Mouse (Mus musculus) kidney, adult 2 months (tissue): Measurements from ENCODE around the gene Esrrg.

Experiments used
- CTCF ChIP-seq: fragments of 200-500 bp; conservative IDR thresholded peaks from 2 replicates; pipeline ENCODE4 v1.5.1; 2011; ENCODE audit warnings: low read depth, mild to moderate bottlenecking, control low read depth, low read length, moderate library complexity, mixed read lengths; ENCODE audit not compliant: insufficient read depth, insufficient read length
- POLR2A ChIP-seq: fragments of 200-500 bp; IDR thresholded peaks from one replicate; pipeline ENCODE4 v1.6.1; 2011; ENCODE audit warnings: low read depth, low read length, control low read depth

DNA sequence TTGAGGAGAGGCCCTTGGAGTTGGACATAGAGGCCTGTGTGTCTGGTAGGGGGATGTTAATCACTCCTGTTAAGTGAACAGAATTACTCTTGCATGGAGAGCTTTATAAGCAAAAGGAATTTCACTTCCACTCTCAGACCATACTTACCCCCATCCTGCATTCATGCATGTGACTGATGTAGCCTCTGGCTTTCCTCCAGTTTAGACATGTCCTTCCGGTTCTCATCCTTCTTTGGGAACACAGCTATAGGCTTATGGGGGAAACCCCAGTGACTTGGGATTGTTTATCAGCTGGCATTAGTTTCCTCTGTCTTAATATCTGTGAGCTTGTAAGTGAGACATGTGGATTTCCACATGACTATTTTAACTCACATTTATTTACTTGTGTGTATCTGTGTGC lies 217.5 kb downstream of the Esrrg start:
- TF ChIP-seq POLR2A (no peak), CTCF (no peak)
